Mouse (Mus musculus): Measurements from ENCODE around the gene Gm867.

Gene Gm867

DNA sequence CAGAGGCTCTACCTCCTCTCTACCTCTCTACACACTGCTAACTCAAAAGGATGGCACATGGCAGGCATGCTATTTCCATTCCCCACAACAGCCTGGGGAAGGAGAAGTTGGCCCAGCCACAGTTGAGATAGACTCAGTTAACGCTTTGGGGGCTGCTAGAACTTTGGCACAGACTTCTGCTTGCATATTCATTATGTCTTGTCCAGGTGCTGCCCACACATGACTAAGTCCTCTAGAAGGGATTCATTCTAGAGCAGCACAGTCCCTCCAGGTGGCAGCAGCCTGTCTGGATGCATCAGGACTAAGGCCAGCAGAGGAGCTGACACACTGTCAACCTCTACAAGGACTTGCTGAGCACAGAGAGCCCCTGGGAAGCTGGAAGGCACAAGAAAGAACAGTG, 44.3 kb downstream of the Gm867 start:
- DNase-seq, result no peak

GRCm38 (mm10) chr10:75895730-75896129, 44.7 kb downstream of the Gm867 start:
- DNase-seq, result no peak

DNA sequence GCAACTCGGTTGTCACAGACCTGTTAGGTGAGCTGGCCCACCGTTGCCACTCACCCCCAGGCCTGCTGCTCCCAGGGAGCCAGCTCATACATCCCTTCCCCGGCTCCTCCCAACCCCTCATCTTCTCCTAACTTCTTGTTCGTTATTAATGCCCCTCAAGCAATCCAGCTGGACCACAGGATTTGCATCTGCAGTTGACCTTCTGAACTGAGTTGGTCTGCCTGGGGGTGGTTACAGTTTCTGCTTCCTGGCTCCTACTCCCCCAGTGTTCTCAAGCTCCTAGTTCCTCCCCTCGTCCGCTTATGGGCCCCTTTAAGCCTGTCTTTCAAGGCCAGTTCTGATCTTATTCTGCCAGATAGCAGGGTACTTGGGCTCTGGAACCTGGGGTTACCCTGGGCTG, 45.9 kb downstream of the Gm867 start:
- no peak for DNase-seq

DNA sequence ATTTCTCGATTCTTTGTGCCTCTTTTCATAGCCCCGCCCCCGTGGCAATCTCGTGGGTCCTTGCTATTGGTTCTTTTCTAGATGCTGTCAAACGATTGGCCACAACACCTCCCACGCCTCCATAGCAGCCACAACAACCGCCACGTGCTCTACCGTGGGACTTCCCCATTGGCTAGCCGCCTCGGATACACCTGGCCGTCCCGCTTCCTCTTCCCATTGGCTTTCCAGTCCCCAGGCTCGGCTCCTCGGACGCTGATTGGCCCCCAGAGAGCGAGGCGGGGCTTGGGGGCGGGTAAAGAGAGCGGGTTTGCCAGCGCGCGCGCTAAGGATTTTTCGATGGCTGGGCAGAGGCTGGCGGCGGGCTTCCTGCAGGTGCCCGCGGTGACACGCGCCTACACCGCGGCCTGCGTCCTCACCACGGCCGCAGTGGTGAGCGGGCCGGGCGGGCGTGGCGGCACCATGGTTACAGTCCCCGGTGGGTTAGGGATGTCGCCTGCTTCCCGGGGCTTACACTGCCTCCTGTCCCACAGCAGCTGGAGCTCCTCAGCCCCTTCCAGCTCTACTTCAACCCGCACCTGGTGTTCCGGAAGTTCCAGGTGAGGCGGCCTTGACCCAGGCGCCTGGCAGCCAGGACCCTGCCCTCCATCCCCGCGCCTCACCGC, 47.3 kb downstream of the Gm867 start, which contains the start of gene Derl3:
Derl3 (plus strand) TSS at position 325 of the 662 bp plus-strand sequence.
- peak; percentile 96 for DNase-seq

- DNase-seq, result peak; percentile 26
Observed at GRCm38 (mm10) chr10:75889406-75890153, 50.9 kb downstream of the Gm867 start.
